Mouse (Mus musculus) intestine, embryonic 14.5 days (tissue): ENCODE results near the gene Kmt2c. TPM values are rescaled to one million over a fixed set of nuclear protein-coding genes. Genes with fewer than 3 reads are reported as not detected.
A peak's percentile ranks its signal among the peaks of the same experiment; 100 is the strongest.

Source experiments
- ATAC-seq: fragments of 200-750 bp; cut with Nextera tagmentation; replicated peaks from 2 replicates; pipeline ENCODE4 v1.8.0; 2017; ENCODE audit warnings: low read depth, moderate number of reproducible peaks, moderate TSS enrichment, moderate library complexity; ENCODE audit not compliant: low FRiP score, low TSS enrichment
- DNase-seq: peaks from one replicate; pipeline ENCODE4 v3.0.0-alpha.2; 2018; ENCODE audit warnings: low spot score
- H3K27ac ChIP-seq: fragments of 300-500 bp; sonication (generic); 2 replicates; pipeline ENCODE4 v1.5.1; 2014; ENCODE audit warnings: low read depth, mild to moderate bottlenecking, control low read depth
- H3K27me3 ChIP-seq: fragments of 300-500 bp; sonication (generic); replicated peaks from 2 replicates; pipeline ENCODE4 v1.6.1; 2014; ENCODE audit warnings: low read length, control low read depth; ENCODE audit not compliant: control insufficient read depth, insufficient read depth
- H3K36me3 ChIP-seq: fragments of 300-500 bp; sonication (generic); 2 replicates; pipeline ENCODE4 v1.6.1; 2014; ENCODE audit warnings: low read length, control low read depth; ENCODE audit not compliant: control insufficient read depth, insufficient read depth
- H3K4me1 ChIP-seq: fragments of 300-500 bp; sonication (generic); replicated peaks from 2 replicates; pipeline ENCODE4 v1.6.1; 2014; ENCODE audit warnings: low read length, control low read depth, mixed read lengths; ENCODE audit not compliant: control insufficient read depth, insufficient read depth
- H3K4me2 ChIP-seq: fragments of 300-500 bp; sonication (generic); 2 replicates; pipeline ENCODE4 v1.6.1; 2014; ENCODE audit warnings: low read length
- H3K4me3 ChIP-seq: fragments of 300-500 bp; sonication (generic); 2 replicates; pipeline ENCODE4 v1.5.1; 2014; ENCODE audit warnings: low read depth, low read length, control low read depth, mixed read lengths
- H3K9ac ChIP-seq: fragments of 300-500 bp; sonication (generic); 2 replicates; pipeline ENCODE4 v1.6.1; 2014; ENCODE audit warnings: mild to moderate bottlenecking, low read length
- H3K9me3 ChIP-seq: fragments of 300-500 bp; sonication (generic); 2 replicates; pipeline ENCODE4 v1.6.1; 2016; ENCODE audit warnings: low read length, control low read depth; ENCODE audit not compliant: control insufficient read depth
- WGBS: fragments of 180-500 bp; shearing (Covaris S2); extraction: QIAGEN DNeasy Blood & Tissue Kit; methylation state at CpG from one replicate; pipeline ENCODE4 v1.1.7; 2014; 5-methylcytosine and 5-hydroxymethylcytosine counted together
- polyA plus RNA-seq: library from polyadenylated mRNA; unstranded; fragments of >200 nt; fragmentation: Nextera tagmentation; extraction: Ambion mirVana; gene quantifications from 2 replicates; pipeline ENCODE4 v1.2.1, GENCODE M21; 2014

Gene Kmt2c
- polyA plus RNA-seq, 1 experiment from 2014 or later = 19.7 TPM

GRCm38 (mm10) chr5:25526116-25526515 lies 27.5 kb upstream of the Kmt2c start:
- Histone ChIP-seq H3K4me1 (peaks cover 5% of the 10 kb centered on the region), H3K4me2 (no peak overlapping the region), H3K27ac (no peak overlapping the region), H3K9me3 (no peaks in the 10 kb centered on the region), H3K36me3 (no peaks in the 10 kb centered on the region), H3K27me3 (no peaks in the 10 kb centered on the region), H3K4me3 (no peak overlapping the region), H3K9ac (no peak overlapping the region)
- DNase-seq (no peak), ATAC-seq (no peak)
- WGBS = 42% methylated on average over 5 of the region's 5 CpGs

GRCm38 (mm10) chr5:25521461-25521860 lies 22.9 kb upstream of the Kmt2c start:
- 79% methylated on average over 5 of the region's 5 CpGs for WGBS
- H3K36me3 ChIP-seq = no peaks in the 10 kb centered on the region
- no peak overlapping the region for H3K27ac ChIP-seq
- H3K4me3 ChIP-seq = no peak overlapping the region
- no peaks in the 10 kb centered on the region for H3K9me3 ChIP-seq
- no peak overlapping the region for H3K9ac ChIP-seq
- H3K4me2 ChIP-seq = no peak overlapping the region
- no peak for ATAC-seq
- H3K4me1 ChIP-seq = no peaks in the 10 kb centered on the region
- no peak for DNase-seq
- no peaks in the 10 kb centered on the region for H3K27me3 ChIP-seq

- WGBS = 64% methylated on average over 3 of the region's 3 CpGs
- no peaks in the 10 kb centered on the region for H3K27me3 ChIP-seq
- H3K4me1 ChIP-seq = no peaks in the 10 kb centered on the region
- DNase-seq = no peak
- H3K27ac ChIP-seq = no peak overlapping the region
- H3K36me3 ChIP-seq = no peaks in the 10 kb centered on the region
- no peaks in the 10 kb centered on the region for H3K9me3 ChIP-seq
- no peak overlapping the region for H3K4me2 ChIP-seq
- ATAC-seq = no peak
- no peak overlapping the region for H3K4me3 ChIP-seq
- no peak overlapping the region for H3K9ac ChIP-seq
Observed at GRCm38 (mm10) chr5:25519820-25520219, 21.2 kb upstream of the Kmt2c start.

- H3K9me3 ChIP-seq = no peaks in the 10 kb centered on the region
- H3K9ac ChIP-seq = no peak overlapping the region
- no peak overlapping the region for H3K27ac ChIP-seq
- no peaks in the 10 kb centered on the region for H3K4me1 ChIP-seq
- no peak overlapping the region for H3K4me3 ChIP-seq
- no peaks in the 10 kb centered on the region for H3K36me3 ChIP-seq
- DNase-seq = peak; percentile 24
- ATAC-seq = no peak
- WGBS = 83% methylated on average over 5 of the region's 5 CpGs
- no peak overlapping the region for H3K4me2 ChIP-seq
- no peaks in the 10 kb centered on the region for H3K27me3 ChIP-seq
Observed at GRCm38 (mm10) chr5:25517550-25517949, 19.0 kb upstream of the Kmt2c start.

GRCm38 (mm10) chr5:25516301-25516895 lies 17.8 kb upstream of the Kmt2c start:
- WGBS = 87% methylated on average over 11 of the region's 11 CpGs
- H3K9me3 ChIP-seq = no peaks in the 10 kb centered on the region
- DNase-seq = peak; percentile 18
- H3K4me3 ChIP-seq = no peak overlapping the region
- no peak overlapping the region for H3K4me2 ChIP-seq
- no peak overlapping the region for H3K27ac ChIP-seq
- no peak for ATAC-seq
- H3K9ac ChIP-seq = no peak overlapping the region
- H3K4me1 ChIP-seq = no peaks in the 10 kb centered on the region
- H3K36me3 ChIP-seq = no peaks in the 10 kb centered on the region
- no peaks in the 10 kb centered on the region for H3K27me3 ChIP-seq

- Histone ChIP-seq H3K36me3 (no peaks in the 10 kb centered on the region), H3K27ac (no peak within 1 kb of the TSS), H3K9ac (no peak within 1 kb of the TSS), H3K4me2 (no peak within 1 kb of the TSS), H3K4me1 (no peaks in the 10 kb centered on the region), H3K9me3 (no peaks in the 10 kb centered on the region), H3K4me3 (no peak within 1 kb of the TSS), H3K27me3 (no peaks in the 10 kb centered on the region)
- 94% methylated on average over 5 of the region's 5 CpGs for WGBS
- no peak for DNase-seq
- ATAC-seq = no peak
Observed at GRCm38 (mm10) chr5:25515767-25516166, 17.2 kb upstream of the Kmt2c start, which contains the start of gene Cct8l1. TSS of gene Cct8l1 (plus strand) at chr5:25516067.

- Histone ChIP-seq H3K9me3 (no peaks in the 10 kb centered on the region), H3K4me2 (no peak overlapping the region), H3K27ac (no peak overlapping the region), H3K27me3 (no peaks in the 10 kb centered on the region), H3K9ac (no peak overlapping the region), H3K4me3 (no peak overlapping the region), H3K36me3 (no peaks in the 10 kb centered on the region), H3K4me1 (no peaks in the 10 kb centered on the region)
- DNase-seq = no peak
- whole genome bisulfite sequencing = 91% methylated on average over 5 of the region's 5 CpGs
- no peak for ATAC-seq
Observed at GRCm38 (mm10) chr5:25506041-25506440, 7.5 kb upstream of the Kmt2c start.

- peak overlapping the region; percentile 95; the same call in 1 of the 2 replicates for H3K4me3 ChIP-seq
- no peak overlapping the region for H3K27ac ChIP-seq
- no peaks in the 10 kb centered on the region for H3K9me3 ChIP-seq
- H3K9ac ChIP-seq = peak overlapping the region; percentile 82
- H3K27me3 ChIP-seq = no peaks in the 10 kb centered on the region
- DNase-seq = no peak
- H3K36me3 ChIP-seq = no peaks in the 10 kb centered on the region
- ATAC-seq = no peak
- H3K4me2 ChIP-seq = peak overlapping the region; percentile 66
- WGBS = 66% methylated on average over 7 of the region's 7 CpGs
- peaks cover 4% of the 10 kb centered on the region for H3K4me1 ChIP-seq
Observed at GRCm38 (mm10) chr5:25500686-25501085, 2.1 kb upstream of the Kmt2c start.
